Mouse (Mus musculus): ENCODE measurements around the gene Ppa1. TPM values are rescaled to one million over a fixed set of nuclear protein-coding genes. Genes with fewer than 3 reads are reported as not detected.

Ppa1 gene
- polyA plus RNA-seq, 2 experiments = 119 to 161 TPM

DNA sequence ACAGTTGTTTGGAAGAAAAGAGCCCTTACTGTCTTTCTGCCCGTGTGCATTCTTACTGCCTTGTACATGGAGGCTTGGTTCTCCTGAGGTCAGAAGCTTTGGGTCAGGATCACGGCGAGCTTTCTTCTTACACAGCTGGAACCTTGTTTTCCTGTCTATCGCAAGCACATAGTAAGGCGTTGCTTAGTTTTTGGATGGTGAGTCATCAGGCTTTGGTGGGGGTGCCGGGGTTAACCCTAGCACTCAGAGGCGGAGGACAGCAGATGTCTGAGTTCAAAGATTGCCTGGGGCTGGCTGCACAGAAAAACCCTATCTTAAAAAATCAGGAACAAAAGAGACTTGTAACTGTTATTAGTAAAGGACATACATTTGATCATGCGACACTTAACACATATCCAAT lies 13.5 kb downstream of the Ppa1 start:
- Histone ChIP-seq H3K4me2 (replicated peaks; ENCODE audit: low read depth, low read length, severe bottlenecking) (no peak overlapping the region), H3K4me3 (replicated peaks; ENCODE audit: low read length) (no peak overlapping the region), H3K9me3 (ENCODE audit: control insufficient read depth, low read length) (no peaks in the 10 kb centered on the region), H3K4me1 (ENCODE audit: control insufficient read depth, insufficient read depth, low read length) (no peaks in the 10 kb centered on the region), H3K27me3 (ENCODE audit: control insufficient read depth, insufficient read depth, low read length) (no peaks in the 10 kb centered on the region), H3K36me3 (ENCODE audit: control insufficient read depth, insufficient read depth, low read length) (peaks cover 70% of the 10 kb centered on the region), H3K9ac (ENCODE audit: low read depth, low read length, severe bottlenecking) (no peak overlapping the region), H3K27ac (replicated peaks; ENCODE audit: low read depth, low read length) (no peak overlapping the region)
- 82% methylated on average over 8 of the region's 8 CpGs for WGBS
- ATAC-seq (ENCODE audit: low FRiP score, low read depth) = no peak
- no peak for TF ChIP-seq POLR2A (IDR thresholded peaks at IDR 0.05; ENCODE audit: borderline replicate concordance, extremely low read depth, insufficient read depth, insufficient read length)
- no peak for DNase-seq (ENCODE audit: low spot score)

DNA sequence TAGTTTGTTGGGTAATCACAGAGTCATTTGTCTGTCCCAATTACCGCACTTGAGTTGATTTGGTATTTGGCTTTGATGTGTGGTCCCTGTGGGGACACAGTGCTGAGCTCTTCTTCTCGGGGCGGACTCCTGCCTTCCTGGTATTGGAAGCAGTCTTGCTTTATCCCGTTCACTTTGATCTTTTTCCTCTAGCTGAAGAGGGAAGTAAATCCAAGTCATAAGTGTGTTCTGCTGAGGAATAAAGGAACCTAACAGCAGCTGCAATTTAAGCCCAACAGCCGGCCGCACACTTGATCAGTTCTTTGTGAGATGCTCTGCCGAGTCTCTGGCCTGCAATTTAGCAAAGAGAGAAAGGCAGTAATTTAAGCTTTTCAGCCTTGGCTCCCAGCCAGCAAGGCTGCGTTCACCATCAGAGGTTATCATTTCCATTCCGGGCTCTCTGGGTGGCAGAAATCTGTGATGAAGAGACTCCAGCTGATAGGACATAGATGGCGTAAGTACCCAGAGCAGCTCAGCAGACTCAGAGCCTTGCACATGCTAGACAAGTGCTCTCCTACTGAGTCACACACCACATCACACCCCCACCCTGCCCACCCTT lies 14.1 kb downstream of the Ppa1 start:
- DNase-seq (ENCODE audit: low spot score) (peak; percentile 45), ATAC-seq (ENCODE audit: low FRiP score, low read depth) (0 out of 2 replicates have a peak, but pooled peaks have one; percentile 41)
- peaks cover 71% of the 10 kb centered on the region for H3K36me3 ChIP-seq (ENCODE audit: control insufficient read depth, insufficient read depth, low read length)
- no peaks in the 10 kb centered on the region for H3K9me3 ChIP-seq (ENCODE audit: control insufficient read depth, low read length)
- no peak overlapping the region for H3K4me3 ChIP-seq (replicated peaks; ENCODE audit: low read length)
- H3K27me3 ChIP-seq (ENCODE audit: control insufficient read depth, insufficient read depth, low read length) = no peaks in the 10 kb centered on the region
- H3K9ac ChIP-seq (ENCODE audit: low read depth, low read length, severe bottlenecking) = no peak overlapping the region
- no peaks in the 10 kb centered on the region for H3K4me1 ChIP-seq (ENCODE audit: control insufficient read depth, insufficient read depth, low read length)
- no peak overlapping the region for H3K27ac ChIP-seq (replicated peaks; ENCODE audit: low read depth, low read length)
- no peak for TF ChIP-seq POLR2A (IDR thresholded peaks at IDR 0.05; ENCODE audit: borderline replicate concordance, extremely low read depth, insufficient read depth, insufficient read length)
- 68% methylated on average over 10 of the region's 10 CpGs for WGBS
- no peak overlapping the region for H3K4me2 ChIP-seq (replicated peaks; ENCODE audit: low read depth, low read length, severe bottlenecking)

DNA sequence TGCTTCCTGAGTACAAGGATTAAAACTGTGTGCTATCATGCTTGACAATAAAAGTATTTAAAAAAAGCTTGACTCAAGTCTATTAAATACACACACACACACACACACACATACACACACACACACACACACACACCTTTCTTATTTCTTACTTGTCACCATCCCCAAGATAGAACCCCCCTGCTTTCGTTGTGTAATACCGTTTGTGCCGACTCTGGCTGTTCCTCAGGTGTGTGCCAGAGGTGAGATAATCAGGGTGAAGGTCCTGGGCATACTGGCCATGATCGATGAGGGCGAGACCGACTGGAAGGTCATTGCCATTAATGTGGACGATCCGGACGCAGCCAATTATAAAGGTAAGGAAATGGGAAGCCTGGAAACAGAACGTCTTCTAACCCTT lies 16.8 kb downstream of the Ppa1 start:
- H3K9ac ChIP-seq (ENCODE audit: low read depth, low read length, severe bottlenecking) = no peak overlapping the region
- no peaks in the 10 kb centered on the region for H3K4me1 ChIP-seq (ENCODE audit: control insufficient read depth, insufficient read depth, low read length)
- no peak for TF ChIP-seq POLR2A (IDR thresholded peaks at IDR 0.05; ENCODE audit: borderline replicate concordance, extremely low read depth, insufficient read depth, insufficient read length)
- no peak overlapping the region for H3K4me3 ChIP-seq (replicated peaks; ENCODE audit: low read length)
- peaks cover 86% of the 10 kb centered on the region for H3K36me3 ChIP-seq (ENCODE audit: control insufficient read depth, insufficient read depth, low read length)
- WGBS = 91% methylated on average over 10 of the region's 10 CpGs
- H3K9me3 ChIP-seq (ENCODE audit: control insufficient read depth, low read length) = no peaks in the 10 kb centered on the region
- H3K27me3 ChIP-seq (ENCODE audit: control insufficient read depth, insufficient read depth, low read length) = no peaks in the 10 kb centered on the region
- ATAC-seq (ENCODE audit: low FRiP score, low read depth) = no peak
- no peak overlapping the region for H3K4me2 ChIP-seq (replicated peaks; ENCODE audit: low read depth, low read length, severe bottlenecking)
- H3K27ac ChIP-seq (replicated peaks; ENCODE audit: low read depth, low read length) = no peak overlapping the region
- no peak for DNase-seq (ENCODE audit: low spot score)

DNA sequence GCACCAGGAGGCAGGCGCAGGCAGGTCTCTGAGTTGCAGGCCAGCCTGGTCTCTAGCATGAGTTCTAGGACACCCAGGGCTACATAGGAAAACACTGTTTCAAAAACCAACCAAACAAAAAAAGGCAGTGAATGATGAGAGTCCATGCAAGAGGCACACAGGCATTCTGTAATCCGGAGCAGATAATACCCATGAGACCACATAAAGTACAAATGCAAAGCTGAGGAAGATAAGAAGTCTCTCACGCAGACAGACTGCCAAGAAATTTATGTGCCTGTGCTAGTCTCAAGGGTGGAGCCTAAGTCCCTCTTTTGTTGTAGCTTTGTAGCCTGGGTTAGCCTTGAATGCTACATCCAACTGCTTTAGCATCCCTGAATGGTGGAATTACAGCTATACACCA lies 17.3 kb downstream of the Ppa1 start:
- H3K36me3 ChIP-seq (ENCODE audit: control insufficient read depth, insufficient read depth, low read length) = peaks cover 86% of the 10 kb centered on the region
- H3K9ac ChIP-seq (ENCODE audit: low read depth, low read length, severe bottlenecking) = no peak overlapping the region
- H3K27me3 ChIP-seq (ENCODE audit: control insufficient read depth, insufficient read depth, low read length) = no peaks in the 10 kb centered on the region
- WGBS = 75% methylated on average over 3 of the region's 3 CpGs
- ATAC-seq (ENCODE audit: low FRiP score, low read depth) (no peak), DNase-seq (ENCODE audit: low spot score) (no peak)
- H3K9me3 ChIP-seq (ENCODE audit: control insufficient read depth, low read length) = no peaks in the 10 kb centered on the region
- no peaks in the 10 kb centered on the region for H3K4me1 ChIP-seq (ENCODE audit: control insufficient read depth, insufficient read depth, low read length)
- TF ChIP-seq POLR2A (IDR thresholded peaks at IDR 0.05; ENCODE audit: borderline replicate concordance, extremely low read depth, insufficient read depth, insufficient read length) = no peak
- H3K27ac ChIP-seq (replicated peaks; ENCODE audit: low read depth, low read length) = no peak overlapping the region
- H3K4me2 ChIP-seq (replicated peaks; ENCODE audit: low read depth, low read length, severe bottlenecking) = no peak overlapping the region
- no peak overlapping the region for H3K4me3 ChIP-seq (replicated peaks; ENCODE audit: low read length)

DNA sequence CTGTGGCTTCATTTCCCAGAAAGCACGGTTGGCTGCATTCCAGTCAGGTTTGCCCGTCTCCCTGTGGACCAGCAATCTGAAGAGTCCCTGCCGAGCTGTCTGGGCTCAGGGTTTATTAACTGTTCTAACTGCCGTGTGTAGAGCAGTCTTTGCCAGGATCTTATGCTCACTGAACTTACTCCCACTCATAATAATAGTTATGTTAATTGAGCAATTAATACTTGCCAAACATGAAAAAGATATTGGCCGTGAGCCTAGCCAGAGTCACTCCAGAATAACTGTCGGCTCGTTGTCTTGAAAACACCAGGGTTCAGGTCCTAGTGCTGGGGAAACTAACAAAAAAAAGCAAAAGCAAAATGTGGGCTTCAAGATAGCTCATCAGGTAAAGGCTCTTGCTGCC lies 20.9 kb downstream of the Ppa1 start:
- H3K27me3 ChIP-seq (ENCODE audit: control insufficient read depth, insufficient read depth, low read length) = no peaks in the 10 kb centered on the region
- 83% methylated on average over 7 of the region's 7 CpGs for WGBS

DNA sequence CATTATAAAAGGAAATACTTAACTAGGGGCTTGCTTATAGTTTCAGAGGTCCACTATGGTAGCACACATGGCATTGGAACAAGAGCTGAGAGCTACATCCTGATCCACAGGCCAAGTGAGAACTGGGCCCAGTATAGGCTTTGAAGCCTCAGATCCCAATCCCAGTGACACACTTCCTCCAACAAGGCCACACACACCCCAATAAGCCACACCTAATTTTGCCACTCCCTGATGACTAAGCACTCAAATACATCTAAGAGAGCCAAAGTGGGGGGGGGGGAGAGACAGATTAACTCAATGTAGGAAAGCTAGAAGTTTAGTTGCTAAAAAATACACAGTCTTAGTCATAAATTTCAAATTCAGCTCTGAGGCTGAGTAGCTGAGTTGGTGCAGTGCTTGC lies 21.5 kb downstream of the Ppa1 start:
- no peak overlapping the region for H3K4me2 ChIP-seq (replicated peaks; ENCODE audit: low read depth, low read length, severe bottlenecking)
- ATAC-seq (ENCODE audit: low FRiP score, low read depth) = no peak
- H3K36me3 ChIP-seq (ENCODE audit: control insufficient read depth, insufficient read depth, low read length) = peaks cover 83% of the 10 kb centered on the region
- H3K27ac ChIP-seq (replicated peaks; ENCODE audit: low read depth, low read length) = no peak overlapping the region
- H3K4me3 ChIP-seq (replicated peaks; ENCODE audit: low read length) = no peak overlapping the region
- no peaks in the 10 kb centered on the region for H3K9me3 ChIP-seq (ENCODE audit: control insufficient read depth, low read length)
- DNase-seq (ENCODE audit: low spot score) = no peak
- H3K9ac ChIP-seq (ENCODE audit: low read depth, low read length, severe bottlenecking) = no peak overlapping the region
- H3K27me3 ChIP-seq (ENCODE audit: control insufficient read depth, insufficient read depth, low read length) = no peaks in the 10 kb centered on the region
- no peak for TF ChIP-seq POLR2A (IDR thresholded peaks at IDR 0.05; ENCODE audit: borderline replicate concordance, extremely low read depth, insufficient read depth, insufficient read length)
- H3K4me1 ChIP-seq (ENCODE audit: control insufficient read depth, insufficient read depth, low read length) = no peaks in the 10 kb centered on the region

More for the DNA sequence above, 20.9 kb downstream of the Ppa1 start:
- Histone ChIP-seq H3K4me2 (replicated peaks; ENCODE audit: low read depth, low read length, severe bottlenecking) (no peak overlapping the region), H3K9me3 (ENCODE audit: control insufficient read depth, low read length) (no peaks in the 10 kb centered on the region), H3K9ac (ENCODE audit: low read depth, low read length, severe bottlenecking) (no peak overlapping the region), H3K27ac (replicated peaks; ENCODE audit: low read depth, low read length) (no peak overlapping the region), H3K4me3 (replicated peaks; ENCODE audit: low read length) (no peak overlapping the region), H3K36me3 (ENCODE audit: control insufficient read depth, insufficient read depth, low read length) (peaks cover 83% of the 10 kb centered on the region), H3K4me1 (ENCODE audit: control insufficient read depth, insufficient read depth, low read length) (no peaks in the 10 kb centered on the region)
- no peak for TF ChIP-seq POLR2A (IDR thresholded peaks at IDR 0.05; ENCODE audit: borderline replicate concordance, extremely low read depth, insufficient read depth, insufficient read length)
- no peak for DNase-seq (ENCODE audit: low spot score)
- ATAC-seq (ENCODE audit: low FRiP score, low read depth) = no peak

All from limb, embryonic 14.5 days (tissue).